Mouse (Mus musculus): Measurements from ENCODE around the gene Egfem1. TPM values are rescaled to one million over a fixed set of nuclear protein-coding genes. Genes with fewer than 3 reads are reported as not detected.

Gene Egfem1
- polyA plus RNA-seq, 1 experiment from 2014 or later, result 3.9 TPM

- no peak overlapping the region for H3K4me3 ChIP-seq
- no peak for ATAC-seq (replicated peaks)
- H3K27ac ChIP-seq (replicated peaks), result no peak overlapping the region
- H3K4me1 ChIP-seq, result peaks cover 11% of the 10 kb centered on the region; the same call in 1 of the 2 replicates
- WGBS, result 47% methylated on average over 1 of the region's 1 CpGs
- H3K27me3 ChIP-seq, result no peaks in the 10 kb centered on the region
- H3K4me2 ChIP-seq (replicated peaks), result no peak overlapping the region
- no peak overlapping the region for H3K9ac ChIP-seq (replicated peaks)
- no peaks in the 10 kb centered on the region for H3K36me3 ChIP-seq
- no peaks in the 10 kb centered on the region for H3K9me3 ChIP-seq
These were observed 458.1 kb downstream of the Egfem1 start for GRCm38 (mm10) chr3:29539902-29540301.

DNA sequence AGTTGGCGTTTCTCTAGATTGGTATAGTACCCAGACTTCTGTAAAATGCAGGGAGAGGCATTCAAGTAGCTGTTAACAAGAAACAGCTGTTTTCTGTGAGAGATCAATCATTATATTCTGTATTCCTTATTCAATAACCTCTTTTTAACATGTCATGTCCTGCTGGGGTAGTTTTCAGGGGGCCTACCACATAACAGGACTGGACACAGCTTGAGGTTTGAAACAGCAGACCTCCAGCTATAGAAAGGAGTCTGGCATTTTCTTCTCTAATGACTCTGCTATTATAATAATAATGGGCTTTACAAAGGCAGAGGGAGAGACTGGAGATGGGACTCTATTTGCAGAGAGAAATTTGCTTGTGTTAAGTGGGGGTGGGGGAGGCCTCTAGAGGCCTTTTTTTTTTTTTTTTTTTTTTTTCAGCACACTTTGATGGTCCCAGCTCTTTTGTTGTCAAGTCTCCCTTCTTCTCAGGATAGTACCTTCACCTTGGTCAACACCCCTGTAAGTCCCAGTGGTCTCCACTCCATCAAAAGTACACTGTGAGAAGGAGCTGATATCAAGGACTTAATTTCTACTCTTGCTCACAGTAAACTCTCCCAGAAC is 459.8 kb downstream of the Egfem1 start:
- Histone ChIP-seq H3K9me3 (no peaks in the 10 kb centered on the region), H3K4me3 (no peak overlapping the region), H3K4me1 (peaks cover 11% of the 10 kb centered on the region; the same call in 1 of the 2 replicates), H3K27me3 (no peaks in the 10 kb centered on the region), H3K27ac (replicated peaks) (no peak overlapping the region; the same call in 1 of the 2 replicates), H3K9ac (replicated peaks) (no peak overlapping the region), H3K4me2 (replicated peaks) (no peak overlapping the region), H3K36me3 (no peaks in the 10 kb centered on the region)
- peak; percentile 93 for ATAC-seq (replicated peaks)
- WGBS, result 8% methylated on average over 1 of the region's 1 CpGs

DNA sequence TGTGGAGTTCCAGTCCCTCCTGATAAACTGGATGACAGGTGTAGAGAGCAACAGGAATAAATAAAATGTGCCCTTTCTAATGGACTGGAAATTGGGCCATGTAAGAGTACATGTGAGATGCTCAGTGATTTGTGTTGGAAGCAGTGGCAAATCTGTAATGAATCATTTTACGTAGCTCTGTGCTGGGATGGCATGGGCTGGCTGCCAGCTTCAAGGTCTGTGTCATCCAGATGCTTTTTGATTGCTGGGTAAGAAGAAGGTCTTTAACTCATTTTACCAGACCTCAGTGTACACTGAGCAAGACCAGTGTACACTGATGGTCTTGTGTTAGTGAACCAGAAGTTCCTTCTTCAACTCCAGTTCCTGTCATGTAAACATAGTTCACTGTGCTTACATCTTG is 462.2 kb downstream of the Egfem1 start:
- no peaks in the 10 kb centered on the region for H3K36me3 ChIP-seq
- ATAC-seq (replicated peaks), result no peak
- H3K27me3 ChIP-seq, result no peaks in the 10 kb centered on the region
- H3K4me3 ChIP-seq, result no peak overlapping the region
- H3K9ac ChIP-seq (replicated peaks), result no peak overlapping the region
- no peak overlapping the region for H3K27ac ChIP-seq (replicated peaks)
- no peaks in the 10 kb centered on the region for H3K9me3 ChIP-seq
- peaks cover 11% of the 10 kb centered on the region; the same call in 1 of the 2 replicates for H3K4me1 ChIP-seq
- WGBS, result 51% methylated on average over 1 of the region's 1 CpGs
- H3K4me2 ChIP-seq (replicated peaks), result no peak overlapping the region

- WGBS, result 78% methylated on average over 1 of the region's 1 CpGs
- no peak overlapping the region for H3K27ac ChIP-seq (replicated peaks)
- H3K27me3 ChIP-seq, result no peaks in the 10 kb centered on the region
- H3K4me2 ChIP-seq (replicated peaks), result no peak overlapping the region
- no peaks in the 10 kb centered on the region for H3K4me1 ChIP-seq
- H3K9me3 ChIP-seq, result no peaks in the 10 kb centered on the region
- no peak overlapping the region for H3K4me3 ChIP-seq
- H3K9ac ChIP-seq (replicated peaks), result no peak overlapping the region
- no peak for ATAC-seq (replicated peaks)
- H3K36me3 ChIP-seq, result no peaks in the 10 kb centered on the region
These were observed 481.3 kb downstream of the Egfem1 start for GRCm38 (mm10) chr3:29563171-29563570.

GRCm38 (mm10) chr3:29578055-29578860 is 496.4 kb downstream of the Egfem1 start:
- H3K4me2 ChIP-seq (replicated peaks), result no peak overlapping the region
- peaks cover 9% of the 10 kb centered on the region; the same call in 1 of the 2 replicates for H3K4me1 ChIP-seq
- H3K9ac ChIP-seq (replicated peaks), result no peak overlapping the region
- H3K4me3 ChIP-seq, result no peak overlapping the region
- ATAC-seq (replicated peaks), result peak; percentile 71
- WGBS, result 12% methylated on average over 5 of the region's 5 CpGs
- no peak overlapping the region for H3K27ac ChIP-seq (replicated peaks)
- no peaks in the 10 kb centered on the region for H3K36me3 ChIP-seq
- no peaks in the 10 kb centered on the region for H3K9me3 ChIP-seq
- H3K27me3 ChIP-seq, result no peaks in the 10 kb centered on the region

DNA sequence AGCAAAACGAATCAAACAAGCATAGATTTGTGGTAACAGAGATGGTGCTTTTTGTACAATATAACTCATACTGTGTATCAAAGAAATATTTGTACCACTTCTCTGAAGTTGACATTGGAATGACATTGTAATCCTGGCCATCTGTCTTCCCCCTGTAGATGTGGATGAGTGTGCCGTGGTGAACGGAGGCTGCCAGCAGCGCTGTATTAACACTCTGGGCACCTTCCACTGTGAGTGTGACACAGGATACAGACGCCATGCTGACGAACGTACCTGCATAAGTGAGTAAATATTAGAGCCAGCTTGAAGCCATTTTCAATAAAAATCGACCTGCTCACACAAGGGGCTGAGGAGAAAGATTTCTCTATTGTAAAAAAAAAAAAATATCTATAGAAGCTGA is 500.9 kb downstream of the Egfem1 start:
- no peaks in the 10 kb centered on the region for H3K36me3 ChIP-seq
- H3K4me1 ChIP-seq, result peaks cover 9% of the 10 kb centered on the region; the same call in 1 of the 2 replicates
- H3K9me3 ChIP-seq, result no peaks in the 10 kb centered on the region
- H3K4me2 ChIP-seq (replicated peaks), result no peak overlapping the region
- ATAC-seq (replicated peaks), result peak; percentile 66; the same call in 1 of the 2 replicates
- H3K27ac ChIP-seq (replicated peaks), result no peak overlapping the region; the same call in 1 of the 2 replicates
- H3K9ac ChIP-seq (replicated peaks), result no peak overlapping the region
- no peak overlapping the region for H3K4me3 ChIP-seq
- 48% methylated on average over 8 of the region's 8 CpGs for WGBS
- no peaks in the 10 kb centered on the region for H3K27me3 ChIP-seq

GRCm38 (mm10) chr3:29602140-29602539 is 520.3 kb downstream of the Egfem1 start:
- no peak overlapping the region for H3K4me3 ChIP-seq
- H3K36me3 ChIP-seq, result no peaks in the 10 kb centered on the region
- no peaks in the 10 kb centered on the region for H3K9me3 ChIP-seq
- H3K27me3 ChIP-seq, result no peaks in the 10 kb centered on the region
- no peak; the same call in 1 of the 2 replicates for ATAC-seq (replicated peaks)
- 48% methylated on average over 7 of the region's 7 CpGs for WGBS
- no peaks in the 10 kb centered on the region; the same call in 1 of the 2 replicates for H3K4me1 ChIP-seq
- H3K27ac ChIP-seq (replicated peaks), result no peak overlapping the region
- H3K9ac ChIP-seq (replicated peaks), result no peak overlapping the region
- H3K4me2 ChIP-seq (replicated peaks), result no peak overlapping the region

GRCm38 (mm10) chr3:29608713-29609112 is 526.9 kb downstream of the Egfem1 start:
- no peak overlapping the region for H3K4me3 ChIP-seq
- peaks cover 13% of the 10 kb centered on the region; the same call in 1 of the 2 replicates for H3K4me1 ChIP-seq
- H3K36me3 ChIP-seq, result no peaks in the 10 kb centered on the region
- H3K27ac ChIP-seq (replicated peaks), result peak overlapping the region; percentile 59
- no peak overlapping the region for H3K4me2 ChIP-seq (replicated peaks)
- ATAC-seq (replicated peaks), result peak; percentile 92
- 4% methylated on average over 3 of the region's 3 CpGs for WGBS
- no peaks in the 10 kb centered on the region for H3K27me3 ChIP-seq
- H3K9ac ChIP-seq (replicated peaks), result no peak overlapping the region
- no peaks in the 10 kb centered on the region for H3K9me3 ChIP-seq

- WGBS, result 33% methylated on average over 2 of the region's 2 CpGs
- H3K4me3 ChIP-seq, result no peak overlapping the region
- peaks cover 13% of the 10 kb centered on the region; the same call in 1 of the 2 replicates for H3K4me1 ChIP-seq
- H3K27ac ChIP-seq (replicated peaks), result peak overlapping the region; percentile 59; the same call in 1 of the 2 replicates
- no peaks in the 10 kb centered on the region for H3K27me3 ChIP-seq
- no peak overlapping the region for H3K9ac ChIP-seq (replicated peaks)
- no peak overlapping the region for H3K4me2 ChIP-seq (replicated peaks)
- H3K9me3 ChIP-seq, result no peaks in the 10 kb centered on the region
- no peaks in the 10 kb centered on the region for H3K36me3 ChIP-seq
- peak; percentile 57 for ATAC-seq (replicated peaks)
These were observed 527.4 kb downstream of the Egfem1 start for GRCm38 (mm10) chr3:29609174-29609573.

DNA sequence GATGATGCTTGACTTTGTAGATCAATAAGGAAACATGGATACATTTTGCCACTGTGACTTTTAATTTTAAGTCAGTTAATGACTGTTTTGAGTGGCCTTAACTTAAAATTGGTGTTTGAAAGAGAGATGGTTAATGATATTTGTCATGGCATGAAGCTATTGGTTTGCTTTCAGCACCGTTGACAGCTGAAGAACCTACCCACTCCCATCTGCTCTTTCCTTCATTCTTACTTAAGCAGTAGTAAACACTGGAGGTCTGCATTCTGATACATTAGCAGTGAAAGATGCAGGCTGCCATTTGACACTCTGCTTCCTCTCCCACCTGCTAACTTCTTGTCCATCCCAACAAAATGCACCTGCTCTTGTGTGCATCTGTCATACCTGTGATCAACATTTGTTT is 537.8 kb downstream of the Egfem1 start:
- Histone ChIP-seq H3K4me3 (no peak overlapping the region), H3K27ac (replicated peaks) (no peak overlapping the region), H3K4me1 (no peaks in the 10 kb centered on the region), H3K4me2 (replicated peaks) (no peak overlapping the region), H3K36me3 (no peaks in the 10 kb centered on the region), H3K27me3 (no peaks in the 10 kb centered on the region), H3K9me3 (no peaks in the 10 kb centered on the region), H3K9ac (replicated peaks) (no peak overlapping the region)
- no peak for ATAC-seq (replicated peaks)
- 70% methylated on average over 1 of the region's 1 CpGs for WGBS

GRCm38 (mm10) chr3:29639819-29640218 is 558.0 kb downstream of the Egfem1 start:
- 60% methylated on average over 2 of the region's 2 CpGs for WGBS
- H3K9me3 ChIP-seq, result no peaks in the 10 kb centered on the region
- no peak for ATAC-seq (replicated peaks)
- H3K4me1 ChIP-seq, result no peaks in the 10 kb centered on the region
- H3K27ac ChIP-seq (replicated peaks), result no peak overlapping the region
- no peak overlapping the region for H3K4me2 ChIP-seq (replicated peaks)
- H3K9ac ChIP-seq (replicated peaks), result no peak overlapping the region
- no peak overlapping the region for H3K4me3 ChIP-seq
- no peaks in the 10 kb centered on the region for H3K27me3 ChIP-seq
- H3K36me3 ChIP-seq, result no peaks in the 10 kb centered on the region

DNA sequence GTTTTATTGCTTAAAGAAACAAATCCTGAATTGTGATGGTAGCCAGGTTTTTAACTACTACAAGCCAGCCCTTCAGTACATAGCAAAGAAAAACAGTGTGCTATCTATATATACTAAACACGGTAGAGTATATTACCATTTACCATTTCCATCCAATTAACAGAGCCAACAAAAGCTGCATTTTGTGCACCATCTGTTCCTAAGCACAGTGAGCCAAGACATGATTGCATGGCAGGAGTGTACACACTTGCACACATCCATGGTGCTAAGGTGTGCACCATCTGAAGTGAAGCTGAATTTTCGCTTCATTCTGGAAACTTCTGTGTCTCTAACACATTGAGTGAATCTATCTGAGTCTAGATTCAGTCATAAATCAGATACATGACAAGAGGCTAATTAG is 585.0 kb downstream of the Egfem1 start:
- no peak overlapping the region for H3K4me2 ChIP-seq (replicated peaks)
- 59% methylated on average over 2 of the region's 2 CpGs for WGBS
- peak; percentile 75 for ATAC-seq (replicated peaks)

More for the DNA sequence above, 585.0 kb downstream of the Egfem1 start:
- H3K27ac ChIP-seq (replicated peaks), result no peak overlapping the region
- H3K4me1 ChIP-seq, result no peaks in the 10 kb centered on the region
- H3K9me3 ChIP-seq, result no peaks in the 10 kb centered on the region
- no peak overlapping the region for H3K9ac ChIP-seq (replicated peaks)
- H3K4me3 ChIP-seq, result no peak overlapping the region
- H3K27me3 ChIP-seq, result no peaks in the 10 kb centered on the region
- H3K36me3 ChIP-seq, result no peaks in the 10 kb centered on the region

All from forebrain, embryonic 15.5 days (tissue).